Mouse (Mus musculus): ENCODE results near the gene Map2k2.

GRCm38 (mm10) chr10:81106113-81106721 is 502 bp downstream of the Map2k2 start:
- no peak for TF ChIP-seq GATA1 (IDR thresholded peaks at IDR 0.05; ENCODE audit: borderline replicate concordance, low read length)
- no peak for TF ChIP-seq FLI1 (IDR thresholded peaks at IDR 0.05; ENCODE audit: low read length)
